Mouse (Mus musculus): ENCODE results near the gene Eya4. TPM values are rescaled to one million over a fixed set of nuclear protein-coding genes. Genes with fewer than 3 reads are reported as not detected.

The Eya4 gene
- total and polyA plus RNA-seq, 2 experiments from 2014 or later, result 0.48 to 0.95 TPM

DNA sequence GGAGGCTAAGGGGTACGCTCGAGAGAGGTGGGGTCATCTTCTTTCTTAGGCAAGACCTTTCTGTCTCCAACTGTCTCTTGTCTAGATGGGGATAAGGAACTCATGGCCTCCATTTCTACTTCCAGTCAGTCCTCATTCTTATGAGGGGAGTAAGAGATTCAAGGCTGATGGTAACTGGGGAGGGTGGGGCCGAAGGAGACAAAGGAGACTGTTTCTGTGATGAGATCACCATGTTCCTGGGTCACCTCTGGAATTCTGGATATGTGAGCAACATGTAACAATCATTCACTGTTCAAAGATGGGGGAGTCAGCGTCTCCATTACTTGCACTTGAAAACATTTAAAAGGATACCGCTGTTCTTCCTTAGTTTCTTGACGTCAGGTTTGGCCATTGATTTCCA, 165.2 kb downstream of the Eya4 start:
- Histone ChIP-seq H3K4me2 (ENCODE audit: low read depth) (no peak overlapping the region), H3K9me3 (ENCODE audit: low read length) (no peaks in the 10 kb centered on the region), H3K4me3 (ENCODE audit: low read depth, low read length) (no peak overlapping the region), H3K4me1 (ENCODE audit: insufficient read depth) (no peaks in the 10 kb centered on the region), H3K27me3 (ENCODE audit: insufficient read depth, low read length) (no peaks in the 10 kb centered on the region), H3K36me3 (ENCODE audit: insufficient read depth) (no peaks in the 10 kb centered on the region), H3K9ac (no peak overlapping the region), H3K27ac (ENCODE audit: low read depth, low read length) (no peak overlapping the region)
- 82% methylated on average over 6 of the region's 6 CpGs for WGBS
- ATAC-seq, result no peak
- no peak for TF ChIP-seq CTCF (IDR thresholded peaks at IDR 0.05; ENCODE audit: low read depth)
- no peak for DNase-seq

DNA sequence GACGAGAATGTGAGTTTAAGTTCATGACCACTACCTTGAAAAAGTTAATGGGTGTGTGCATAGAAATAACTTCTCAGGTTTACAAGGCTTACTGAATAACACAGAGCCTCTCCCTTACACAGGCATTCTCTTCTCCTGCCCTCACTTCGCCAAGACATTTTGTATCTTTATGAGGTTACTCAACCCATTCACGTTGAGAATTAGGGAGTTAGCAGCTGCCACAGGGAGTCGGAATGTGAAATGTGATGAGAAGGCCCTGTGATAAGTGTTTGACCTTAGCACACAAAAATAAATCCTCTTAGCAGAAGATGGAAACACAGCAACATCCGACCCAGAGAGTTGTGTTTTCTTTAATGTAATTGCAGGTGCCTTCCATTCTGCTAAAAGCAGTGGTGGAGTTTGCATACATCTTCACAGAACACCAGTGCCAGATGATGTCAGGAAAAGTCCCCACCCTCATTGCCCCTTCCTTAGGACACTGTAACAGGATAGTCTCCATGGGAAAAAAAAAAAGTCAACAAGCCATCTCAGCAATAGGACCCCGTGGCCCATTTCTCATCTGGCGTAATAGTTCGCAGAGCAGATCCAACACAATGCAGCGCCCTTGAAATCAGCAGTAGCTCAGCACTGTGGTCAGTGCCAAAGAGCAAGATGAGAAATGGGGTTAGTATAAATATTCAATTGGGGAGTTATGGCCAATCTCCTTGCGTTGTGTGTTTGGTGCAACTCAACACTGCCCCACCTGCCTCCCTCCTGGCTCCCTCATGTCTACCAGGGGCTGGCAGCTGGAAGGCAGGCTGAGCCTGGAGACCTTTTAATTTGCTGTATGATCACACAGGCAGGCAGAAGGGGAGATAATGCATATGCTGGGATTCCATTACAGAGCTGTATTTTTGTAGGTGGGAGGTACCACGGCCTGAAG, 168.8 kb downstream of the Eya4 start:
- H3K27ac ChIP-seq (ENCODE audit: low read depth, low read length), result no peak overlapping the region
- no peak overlapping the region for H3K9ac ChIP-seq
- WGBS, result 89% methylated on average over 11 of the region's 11 CpGs
- TF ChIP-seq CTCF (IDR thresholded peaks at IDR 0.05; ENCODE audit: low read depth), result no peak
- ATAC-seq (no peak), DNase-seq (no peak)
- H3K9me3 ChIP-seq (ENCODE audit: low read length), result no peaks in the 10 kb centered on the region
- H3K36me3 ChIP-seq (ENCODE audit: insufficient read depth), result no peaks in the 10 kb centered on the region
- H3K4me1 ChIP-seq (ENCODE audit: insufficient read depth), result no peaks in the 10 kb centered on the region
- no peak overlapping the region for H3K4me3 ChIP-seq (ENCODE audit: low read depth, low read length)
- no peaks in the 10 kb centered on the region for H3K27me3 ChIP-seq (ENCODE audit: insufficient read depth, low read length)
- no peak overlapping the region for H3K4me2 ChIP-seq (ENCODE audit: low read depth)

DNA sequence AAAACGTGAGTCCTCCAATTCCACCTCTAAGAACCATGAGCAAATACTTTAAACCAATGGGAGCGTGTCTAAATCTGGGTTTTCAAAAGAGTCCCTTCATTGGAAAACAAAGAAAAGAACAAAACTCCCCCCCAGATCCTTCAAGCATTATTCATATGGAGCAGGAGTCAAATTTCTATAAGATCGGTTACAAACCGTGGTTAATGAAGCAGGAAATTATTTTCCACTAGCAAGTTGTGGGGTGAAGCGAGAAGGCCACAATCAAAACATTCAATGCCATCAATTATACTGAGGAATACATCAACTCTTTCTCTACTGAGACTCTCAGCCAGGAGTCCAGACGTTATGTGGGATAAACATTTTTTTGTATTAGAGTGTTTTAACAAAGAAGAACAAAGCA, 171.3 kb downstream of the Eya4 start:
- DNase-seq (no peak), ATAC-seq (no peak)
- Histone ChIP-seq H3K36me3 (ENCODE audit: insufficient read depth) (no peaks in the 10 kb centered on the region), H3K4me3 (ENCODE audit: low read depth, low read length) (no peak overlapping the region), H3K4me2 (ENCODE audit: low read depth) (no peak overlapping the region), H3K27ac (ENCODE audit: low read depth, low read length) (no peak overlapping the region), H3K4me1 (ENCODE audit: insufficient read depth) (no peaks in the 10 kb centered on the region), H3K9me3 (ENCODE audit: low read length) (no peaks in the 10 kb centered on the region), H3K9ac (no peak overlapping the region), H3K27me3 (ENCODE audit: insufficient read depth, low read length) (no peaks in the 10 kb centered on the region)
- 9% methylated on average over 6 of the region's 6 CpGs for WGBS
- no peak for TF ChIP-seq CTCF (IDR thresholded peaks at IDR 0.05; ENCODE audit: low read depth)

DNA sequence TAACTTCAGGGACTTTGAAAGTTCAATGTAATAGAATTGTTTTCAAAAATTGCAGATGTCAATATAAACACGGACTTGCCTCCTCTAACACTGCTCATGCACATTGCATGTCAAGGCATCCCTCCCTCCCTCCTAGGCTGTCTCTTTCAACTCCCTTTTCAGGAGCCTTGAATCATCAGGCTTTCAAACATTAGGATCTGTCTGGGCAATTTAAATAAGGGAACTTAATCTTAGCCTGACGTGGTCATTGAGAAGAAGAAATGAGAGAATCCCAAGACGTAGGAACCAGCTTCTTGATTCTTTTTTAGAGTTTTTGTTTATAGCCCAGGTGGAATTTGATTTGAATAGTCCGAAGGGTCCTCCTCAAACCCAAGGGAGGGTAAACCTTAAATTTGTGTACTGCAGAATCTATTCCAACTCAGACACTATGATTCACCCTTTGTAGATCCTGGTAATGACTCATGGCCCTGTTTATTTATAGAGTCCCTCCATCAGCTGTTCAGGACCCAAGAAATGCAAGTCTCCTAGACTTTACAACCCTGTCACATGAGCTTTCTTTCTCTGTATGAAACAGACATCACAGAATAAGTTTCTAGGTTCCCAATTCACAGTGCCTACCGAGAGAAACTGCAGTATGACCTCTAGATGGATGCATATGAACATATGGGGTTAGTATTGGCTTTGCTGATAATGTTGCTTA, 173.1 kb downstream of the Eya4 start:
- no peak overlapping the region for H3K9ac ChIP-seq
- H3K36me3 ChIP-seq (ENCODE audit: insufficient read depth), result no peaks in the 10 kb centered on the region
- no peaks in the 10 kb centered on the region for H3K4me1 ChIP-seq (ENCODE audit: insufficient read depth)
- no peak overlapping the region for H3K27ac ChIP-seq (ENCODE audit: low read depth, low read length)
- H3K4me3 ChIP-seq (ENCODE audit: low read depth, low read length), result no peak overlapping the region
- no peak for ATAC-seq
- no peaks in the 10 kb centered on the region for H3K9me3 ChIP-seq (ENCODE audit: low read length)
- WGBS, result 63% methylated on average over 5 of the region's 5 CpGs
- no peak for TF ChIP-seq CTCF (IDR thresholded peaks at IDR 0.05; ENCODE audit: low read depth)
- H3K4me2 ChIP-seq (ENCODE audit: low read depth), result no peak overlapping the region
- DNase-seq, result no peak
- H3K27me3 ChIP-seq (ENCODE audit: insufficient read depth, low read length), result no peaks in the 10 kb centered on the region

DNA sequence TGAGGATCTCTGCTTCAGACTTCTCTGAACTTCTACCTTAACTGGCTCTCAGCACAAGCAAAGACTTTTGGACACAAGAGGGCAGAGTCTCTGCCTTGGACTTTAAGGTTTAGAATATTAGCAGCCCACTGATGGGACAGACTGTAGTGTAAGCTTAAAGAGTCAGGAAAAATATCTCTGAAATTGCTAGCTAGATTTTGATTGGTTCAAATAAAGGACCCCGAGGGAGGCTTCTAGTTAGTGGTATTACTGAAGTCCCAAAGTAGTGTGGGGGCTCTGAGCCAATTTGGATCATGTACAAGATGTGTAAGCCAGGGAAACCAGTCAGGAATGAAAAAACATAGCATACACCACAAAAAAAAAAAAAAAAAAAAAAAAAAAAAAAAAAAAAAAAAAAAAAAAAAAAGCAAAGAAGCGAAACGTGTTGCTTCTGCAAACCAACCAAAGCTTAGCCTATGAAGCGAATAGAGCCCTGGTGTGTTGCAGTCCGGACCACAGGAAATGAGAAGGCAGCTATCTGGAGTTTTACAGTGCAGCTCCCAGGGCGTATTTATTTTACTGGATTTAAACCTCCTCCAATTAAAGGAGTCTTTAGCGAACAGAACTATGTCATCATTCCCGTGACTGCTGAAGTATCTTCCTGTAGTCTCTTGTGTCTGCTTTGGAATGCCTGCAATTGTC, 173.8 kb downstream of the Eya4 start:
- Histone ChIP-seq H3K4me1 (ENCODE audit: insufficient read depth) (no peaks in the 10 kb centered on the region), H3K27me3 (ENCODE audit: insufficient read depth, low read length) (no peaks in the 10 kb centered on the region), H3K9me3 (ENCODE audit: low read length) (no peaks in the 10 kb centered on the region), H3K27ac (ENCODE audit: low read depth, low read length) (no peak overlapping the region), H3K9ac (no peak overlapping the region), H3K4me3 (ENCODE audit: low read depth, low read length) (no peak overlapping the region), H3K36me3 (ENCODE audit: insufficient read depth) (no peaks in the 10 kb centered on the region), H3K4me2 (ENCODE audit: low read depth) (no peak overlapping the region)
- 45% methylated on average over 8 of the region's 8 CpGs for WGBS
- no peak for TF ChIP-seq CTCF (IDR thresholded peaks at IDR 0.05; ENCODE audit: low read depth)
- peak; percentile 33 for DNase-seq
- no peak for ATAC-seq

DNA sequence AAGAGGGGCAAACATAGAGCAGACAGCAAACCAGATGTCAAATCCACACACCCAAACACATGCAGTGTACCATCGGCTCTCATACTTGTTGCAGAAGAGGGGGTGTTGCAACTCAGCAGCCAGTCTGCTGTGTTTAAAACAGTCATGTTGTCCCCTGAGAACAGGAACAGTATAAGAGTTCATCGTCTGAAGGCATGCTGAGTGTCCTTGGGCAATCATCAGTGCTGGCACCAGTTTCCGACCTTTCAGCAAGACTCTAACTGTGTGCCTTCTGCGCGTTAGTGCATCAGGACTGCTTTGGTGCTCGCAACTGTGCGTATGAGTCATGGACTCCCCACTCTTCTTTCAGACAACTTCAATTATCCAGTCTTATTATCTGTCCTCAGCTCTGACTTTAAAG, 179.0 kb downstream of the Eya4 start:
- Histone ChIP-seq H3K9ac (no peak overlapping the region), H3K9me3 (ENCODE audit: low read length) (no peaks in the 10 kb centered on the region), H3K4me2 (ENCODE audit: low read depth) (no peak overlapping the region), H3K27me3 (ENCODE audit: insufficient read depth, low read length) (no peaks in the 10 kb centered on the region), H3K27ac (ENCODE audit: low read depth, low read length) (no peak overlapping the region), H3K36me3 (ENCODE audit: insufficient read depth) (no peaks in the 10 kb centered on the region), H3K4me1 (ENCODE audit: insufficient read depth) (no peaks in the 10 kb centered on the region), H3K4me3 (ENCODE audit: low read depth, low read length) (no peak overlapping the region)
- DNase-seq (no peak), ATAC-seq (no peak)
- TF ChIP-seq CTCF (IDR thresholded peaks at IDR 0.05; ENCODE audit: low read depth), result no peak
- 77% methylated on average over 7 of the region's 7 CpGs for WGBS

Measured in forebrain, postnatal 0 days (tissue).